Mouse (Mus musculus) cerebral cortex, adult 2 months (tissue): ENCODE data around the gene Zfp667.

Experiments
- WGBS: fragments of 180-500 bp; shearing (Covaris S2); methylation state at CpG from one replicate; pipeline ENCODE4 v1.1.7; 2018; 5-methylcytosine and 5-hydroxymethylcytosine counted together

The Zfp667 gene

GRCm38 (mm10) chr7:6330458-6331232 is 44.3 kb downstream of the Zfp667 start:
- 7% methylated on average over 23 of the region's 23 CpGs for WGBS

- 5% methylated on average over 31 of the region's 31 CpGs for WGBS
Observed at GRCm38 (mm10) chr7:6331233-6331956, 45.0 kb downstream of the Zfp667 start, which contains the start of gene Zfp583. Gene Zfp583 (minus strand): TSS chr7:6331285.

GRCm38 (mm10) chr7:6339865-6340264 is 53.5 kb downstream of the Zfp667 start:
- WGBS: 88% methylated on average over 5 of the region's 5 CpGs

DNA sequence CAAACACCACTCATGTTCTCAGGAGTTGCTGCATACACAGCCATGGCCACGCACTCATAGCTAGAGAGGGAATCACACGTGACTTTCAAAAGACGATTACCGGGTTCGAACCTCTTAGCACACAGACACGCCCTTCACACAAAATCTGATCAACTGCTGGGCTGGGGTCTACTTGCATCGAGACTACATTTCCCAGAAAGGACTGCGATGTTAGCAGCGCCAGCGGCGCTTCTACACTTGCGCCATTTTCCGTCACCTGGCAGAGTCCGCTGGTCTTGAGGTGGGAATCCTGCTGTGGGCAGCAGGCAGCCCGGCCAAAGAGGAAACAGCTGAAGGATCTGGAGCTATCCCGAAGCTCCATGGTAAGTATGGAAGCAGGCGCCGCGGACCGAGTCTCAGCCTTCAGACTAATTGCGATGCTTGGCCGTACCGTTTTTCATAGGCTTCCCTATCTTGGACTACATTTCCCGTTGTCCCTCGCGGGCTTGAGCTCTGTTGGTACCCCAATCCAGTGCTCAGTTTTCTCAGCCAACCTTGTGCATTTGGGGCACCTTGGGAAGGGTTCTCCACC is 57.2 kb downstream of the Zfp667 start, which contains the start of gene Gm3854:
TSS of gene Gm3854 (plus strand) at position 259 of the 571 bp plus-strand sequence.
- under 1% methylated on average over 26 of the region's 26 CpGs for WGBS

DNA sequence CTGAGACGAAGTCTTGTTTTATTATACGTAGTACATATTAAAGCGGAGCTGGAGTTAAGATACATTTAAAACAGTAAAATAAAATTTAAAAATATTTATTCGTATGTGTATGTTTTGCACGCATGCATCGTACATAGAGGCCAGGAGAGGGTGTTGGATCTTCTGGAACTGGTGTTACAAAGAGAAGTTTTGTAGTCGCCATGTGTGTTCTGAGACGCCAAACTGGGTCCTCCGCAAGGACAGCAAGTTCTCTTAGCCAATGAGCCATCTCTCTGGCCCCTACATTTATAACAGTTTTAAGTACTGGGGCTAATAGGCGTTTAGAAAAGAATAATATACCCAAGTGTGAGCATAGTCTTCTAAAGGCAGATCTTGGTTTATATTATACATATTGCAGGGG is 57.7 kb downstream of the Zfp667 start:
- WGBS: 21% methylated on average over 10 of the region's 10 CpGs
